Mouse (Mus musculus): ENCODE measurements around the gene Serpina6.

GRCm38 (mm10) chr12:103653836-103654235 is 3.2 kb downstream of the Serpina6 start:
- TF ChIP-seq CTCF (IDR thresholded peaks at IDR 0.05; ENCODE audit: low read depth, low read length): no peak
- no peak for TF ChIP-seq POLR2A (IDR thresholded peaks at IDR 0.05; ENCODE audit: extremely low read depth, insufficient read depth, low read length)

All from liver, adult 2 months (tissue).